Mouse (Mus musculus) heart, postnatal 0 days (tissue): ENCODE measurements around the gene 1700037C18Rik.

Experiments
- CTCF ChIP-seq: IDR thresholded peaks from 2 replicates; pipeline ENCODE4 v1.5.1; 2016; ENCODE audit warnings: antibody characterized with exemption, control low read depth, low read depth
- EP300 ChIP-seq: IDR thresholded peaks from 2 replicates; pipeline ENCODE4 v1.6.1; 2016; ENCODE audit warnings: antibody characterized with exemption, low read depth

GRCm38 (mm10) chr16:3846711-3847518 lies 61.6 kb downstream of the 1700037C18Rik start, which contains the start of gene Zfp174:
- TF ChIP-seq CTCF, result 0 out of 2 replicates have a peak, but pooled peaks have one; percentile 3
- TF ChIP-seq EP300, result no peak
